Mouse (Mus musculus) colon, adult 2 months (tissue): ENCODE measurements around the gene Wdr61. TPM values are rescaled to one million over a fixed set of nuclear protein-coding genes. Genes with fewer than 3 reads are reported as not detected.

Experiments used
- polyA plus RNA-seq: library from polyadenylated mRNA; depleted of rRNA; stranded (reverse); fragments of >200 nt; gene quantifications from 2 replicates; pipeline ENCODE4 v1.2.3, GENCODE M21; 2012; rRNA removed

Wdr61 gene
- polyA plus RNA-seq = 17.2 and 18.9 TPM in 2 replicates

GRCm38 (mm10) chr9:54733921-54734638, at the start of gene Wdr61:
TSS of gene Wdr61 (minus strand) at chr9:54734519.

DNA sequence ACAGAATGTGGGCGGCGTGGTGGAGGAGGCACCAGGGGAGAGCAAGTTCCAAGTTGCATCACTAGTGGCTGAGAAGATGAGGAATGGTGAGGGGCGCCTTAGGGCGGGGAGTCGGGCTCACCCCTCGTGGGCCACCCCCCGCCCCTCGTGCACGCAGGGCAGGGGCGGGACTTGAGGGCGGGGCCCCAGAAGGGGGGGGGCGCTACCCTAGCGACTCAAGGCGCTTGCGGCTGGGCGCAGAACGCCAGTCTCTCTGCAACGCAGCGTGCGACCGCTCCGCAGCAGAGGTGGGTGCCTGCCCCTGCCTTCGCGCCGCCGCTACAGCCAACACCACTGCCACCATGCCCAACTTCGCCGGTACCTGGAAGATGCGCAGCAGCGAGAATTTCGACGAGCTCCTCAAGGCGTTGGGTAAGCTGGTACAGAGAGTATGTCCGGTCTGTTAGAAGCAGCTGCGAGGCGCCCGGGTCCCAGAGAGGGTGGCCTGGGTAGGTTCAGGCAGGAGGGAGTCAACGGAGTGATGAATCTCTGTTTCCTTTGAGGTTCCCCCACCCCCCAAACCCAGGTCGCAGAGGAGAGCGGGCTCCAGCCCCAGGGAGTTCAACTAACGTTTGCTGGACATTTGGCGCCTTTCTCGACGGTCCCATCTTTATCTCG, 30.4 kb upstream of the Wdr61 start, which contains the start of gene Crabp1:
Gene Crabp1, plus strand, starts transcription at position 188 of the 657 bp plus-strand sequence.

DNA sequence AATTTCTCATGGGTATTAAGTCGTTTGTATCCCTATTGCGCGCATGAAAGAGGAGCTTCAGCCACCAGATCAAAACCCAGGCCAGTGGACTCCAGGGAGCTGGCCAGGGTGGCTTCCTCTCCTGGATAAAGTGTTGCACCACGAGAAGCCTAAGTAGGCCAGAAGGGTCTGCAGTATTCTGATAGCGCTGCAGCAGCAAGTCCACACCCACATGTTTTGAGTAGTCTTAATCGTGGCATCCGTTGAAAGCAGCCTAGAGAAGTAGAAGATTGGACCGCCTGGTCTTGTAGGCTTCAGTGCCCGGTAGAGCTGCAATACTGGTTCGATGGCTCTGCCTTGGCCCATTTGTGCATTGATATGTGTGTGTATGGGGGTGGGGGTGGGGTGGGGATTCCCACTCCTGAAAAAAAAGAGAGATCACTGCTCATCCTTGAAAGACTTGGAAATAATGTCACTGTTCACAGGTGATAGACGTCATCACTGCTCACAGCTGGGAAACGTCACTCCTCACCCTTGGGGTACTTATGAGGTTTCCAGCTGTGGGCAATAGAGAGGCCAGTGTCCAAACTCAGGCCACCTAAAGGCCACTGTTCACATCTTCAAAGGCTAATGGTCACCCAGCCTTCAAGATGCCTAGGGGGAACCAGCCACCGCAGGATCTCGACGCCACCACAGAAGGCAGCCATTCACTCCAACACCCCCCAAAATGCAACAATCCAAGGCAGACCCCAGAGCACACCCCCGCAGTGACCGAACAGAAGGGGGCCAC, 35.8 kb downstream of the Wdr61 start, which contains the start of gene Dnaja4:
Gene Dnaja4, plus strand, starts transcription at position 556 of the 769 bp plus-strand sequence.

Other genes with a start within 250 kb of the Wdr61 start
- gene Dmxl2, start 232.9 kb downstream of the Wdr61 start, polyA plus RNA-seq = 0.43 and 0.84 TPM in 2 replicates
- 4.0 and 5.6 TPM in 2 replicates for gene Sh2d7, start 195.5 kb downstream of the Wdr61 start, polyA plus RNA-seq
- gene Cib2, start 174.3 kb downstream of the Wdr61 start, polyA plus RNA-seq = 3.3 and 4.3 TPM in 2 replicates
- gene Idh3a, start 148.2 kb downstream of the Wdr61 start, polyA plus RNA-seq = 44.0 and 47.6 TPM in 2 replicates
- 0.85 and 1.3 TPM in 2 replicates for gene Acsbg1, start 72.6 kb downstream of the Wdr61 start, polyA plus RNA-seq
- 4.5 and 5.5 TPM in 2 replicates for gene Dnaja4, start 35.6 kb downstream of the Wdr61 start, polyA plus RNA-seq
- 2.3 and 12.1 TPM in 2 replicates for gene Crabp1, start 30.2 kb upstream of the Wdr61 start, polyA plus RNA-seq
- 2.8 and 3.4 TPM in 2 replicates for gene Ireb2, start 129.3 kb upstream of the Wdr61 start, polyA plus RNA-seq
- 0.86 and 1.4 TPM in 2 replicates for gene Hykk, start 182.8 kb upstream of the Wdr61 start, polyA plus RNA-seq
- gene Psma4, start 216.3 kb upstream of the Wdr61 start, polyA plus RNA-seq = 22.8 and 25.9 TPM in 2 replicates
- gene AY074887, start 216.5 kb upstream of the Wdr61 start, polyA plus RNA-seq = not detected in 2 replicates
- 0.19 TPM in 1 of 2 replicates, not detected in the other for gene Chrna5, start 246.4 kb upstream of the Wdr61 start, polyA plus RNA-seq